Mouse (Mus musculus): ENCODE measurements around the gene Ush2a.

DNA sequence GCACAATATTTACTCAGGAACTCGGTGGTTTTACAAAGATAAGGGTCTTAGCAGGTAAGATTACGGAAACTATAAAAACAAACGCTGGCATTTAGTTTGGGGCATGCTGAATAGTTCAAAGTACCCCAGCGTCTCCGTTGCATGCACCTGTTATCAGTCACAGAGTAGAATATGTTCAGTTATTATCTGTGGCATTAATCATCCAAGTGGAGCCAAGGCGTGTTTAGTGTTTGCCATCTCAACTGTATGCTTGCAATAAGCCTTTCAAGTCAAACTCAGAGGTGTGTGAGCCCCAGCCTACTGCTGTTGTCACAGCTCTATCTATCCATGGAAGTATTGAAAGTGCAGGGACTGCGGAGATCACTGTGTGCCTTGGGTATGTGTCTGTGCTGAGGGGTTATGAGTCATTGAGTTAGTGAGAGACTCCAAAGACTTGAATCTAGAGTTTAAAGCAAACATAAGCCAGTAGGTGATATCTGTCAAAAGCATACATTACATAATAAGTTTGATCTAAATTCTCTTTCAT is 473.0 kb downstream of the Ush2a start:
- TF ChIP-seq CTCF (IDR thresholded peaks at IDR 0.05) (no peak), EP300 (IDR thresholded peaks at IDR 0.05) (no peak)
